Mouse (Mus musculus) granulocyte monocyte progenitor cell, adult 5-6 weeks (primary cell): ENCODE data around the gene Akr1c12. TPM values are rescaled to one million over a fixed set of nuclear protein-coding genes. Genes with fewer than 3 reads are reported as not detected.

Experiments used
- total RNA-seq, 2 experiments: library from RNA; stranded (forward) in 1 of 2; stranded (reverse) in 1 of 2; fragments of 200-712, 200-1000 nt in 1 of 2; fragments of >200 nt in 1 of 2; fragmentation: Nextera tagmentation in 1 of 2; gene quantifications; 2 replicates each; pipeline ENCODE4 v1.2.3; 2014 to 2017

Gene Akr1c12
- total RNA-seq, 2 experiments from 2014 or later = 1.3 to 3.5 TPM

Other genes starting within 250 kb of the Akr1c12 start
- gene Akr1c14, start 230.4 kb downstream of the Akr1c12 start, total RNA-seq (2014; fragmentation: Nextera tagmentation) = not detected in 2 replicates
- not detected in 2 replicates for gene Akr1c14, start 230.4 kb downstream of the Akr1c12 start, total RNA-seq (2017)
- gene Akr1c18, start 128.8 kb downstream of the Akr1c12 start, total RNA-seq (2014; fragmentation: Nextera tagmentation) = not detected in 2 replicates
- gene Akr1c18, start 128.8 kb downstream of the Akr1c12 start, total RNA-seq (2017) = not detected in 2 replicates
- 26.7 and 36.1 TPM in 2 replicates for gene Akr1c13, start 88.3 kb downstream of the Akr1c12 start, total RNA-seq (2014; fragmentation: Nextera tagmentation)
- 32.5 and 34.0 TPM in 2 replicates for gene Akr1c13, start 88.3 kb downstream of the Akr1c12 start, total RNA-seq (2017)
- not detected in 2 replicates for gene Akr1c19, start 50.7 kb downstream of the Akr1c12 start, total RNA-seq (2014; fragmentation: Nextera tagmentation)
- gene Akr1c19, start 50.7 kb downstream of the Akr1c12 start, total RNA-seq (2017) = not detected in 2 replicates
- not detected in 2 replicates for gene Akr1c6, start 154.9 kb upstream of the Akr1c12 start, total RNA-seq (2014; fragmentation: Nextera tagmentation)
- gene Akr1c6, start 154.9 kb upstream of the Akr1c12 start, total RNA-seq (2017) = not detected in 2 replicates
- gene Akr1c20, start 243.9 kb upstream of the Akr1c12 start, total RNA-seq (2014; fragmentation: Nextera tagmentation) = not detected in 2 replicates
- gene Akr1c20, start 243.9 kb upstream of the Akr1c12 start, total RNA-seq (2017) = not detected in 2 replicates